Mouse (Mus musculus) ZHBTc4 (cell line): ENCODE results near the gene CN725425.

Experiments
- DNase-seq: peaks from one replicate; pipeline ENCODE4 v3.0.0-alpha.2; 2011; ENCODE audit warnings: low read depth, low spot score

The CN725425 gene

DNA sequence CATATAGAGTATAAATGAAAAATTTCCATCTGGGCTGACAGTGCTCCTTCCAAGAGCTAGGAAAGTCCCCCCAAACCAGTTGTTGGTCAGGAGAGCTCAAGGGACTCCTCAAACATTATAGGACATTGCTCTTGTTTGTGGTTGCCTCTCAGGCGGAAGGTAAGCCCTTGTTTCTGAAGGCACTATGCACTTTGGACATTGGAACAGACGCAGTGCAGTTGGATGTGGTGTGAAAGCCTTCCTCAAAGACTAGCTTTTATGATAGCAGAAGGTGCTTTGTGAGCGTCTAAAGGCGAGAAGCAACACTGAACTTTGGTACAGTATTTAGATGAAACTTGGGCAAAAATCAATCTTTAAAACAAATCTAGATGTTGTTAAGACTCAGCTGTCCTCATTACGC lies 7.2 kb downstream of the CN725425 start:
- no peak for DNase-seq

- no peak for DNase-seq
These were observed 38.0 kb downstream of the CN725425 start for GRCm38 (mm10) chr15:91237294-91237693.

GRCm38 (mm10) chr15:91240683-91241335 lies 41.5 kb downstream of the CN725425 start:
- no peak for DNase-seq

GRCm38 (mm10) chr15:91250815-91251214 lies 51.5 kb downstream of the CN725425 start:
- DNase-seq: no peak

DNA sequence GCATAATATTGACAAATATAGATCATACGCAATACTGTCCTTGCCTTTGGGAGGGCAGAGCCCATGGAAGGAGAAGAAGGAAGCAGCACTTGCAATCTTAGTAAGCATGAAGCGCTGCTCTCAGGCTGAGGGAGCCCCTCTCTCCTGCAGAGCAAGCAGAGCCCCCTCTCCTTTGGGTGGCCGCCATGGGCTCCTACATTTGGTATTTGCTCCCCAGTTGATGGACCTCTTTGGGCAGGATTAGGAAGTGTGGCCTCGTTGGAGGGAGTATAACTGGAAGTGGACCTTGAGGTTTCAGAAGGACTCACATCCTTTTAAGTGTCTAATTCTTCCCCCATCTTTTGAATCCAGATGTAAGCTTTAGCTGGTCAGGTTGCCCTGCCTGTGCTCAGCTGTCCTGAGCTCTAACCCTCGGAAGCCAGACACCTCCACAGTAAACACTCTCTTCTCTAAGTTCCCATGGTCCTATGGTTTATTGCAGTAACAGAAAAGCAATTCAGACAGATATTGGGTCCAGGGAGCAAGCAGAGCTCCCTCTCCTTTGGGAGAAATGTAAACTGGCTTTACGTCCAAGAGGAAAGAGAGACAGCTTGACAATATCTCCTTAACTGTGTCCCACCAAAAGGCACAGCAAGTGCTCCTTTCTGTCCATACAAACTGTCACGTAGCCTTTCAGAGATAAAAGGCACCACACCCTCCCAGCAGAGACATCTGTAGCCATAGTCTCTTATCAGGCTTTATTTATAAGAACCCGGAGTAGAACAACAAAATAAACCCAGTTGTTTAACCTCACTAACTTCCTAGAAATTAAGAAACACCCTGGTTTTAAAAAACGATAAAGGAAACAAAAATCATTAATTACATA lies 52.5 kb downstream of the CN725425 start:
- no peak for DNase-seq

DNA sequence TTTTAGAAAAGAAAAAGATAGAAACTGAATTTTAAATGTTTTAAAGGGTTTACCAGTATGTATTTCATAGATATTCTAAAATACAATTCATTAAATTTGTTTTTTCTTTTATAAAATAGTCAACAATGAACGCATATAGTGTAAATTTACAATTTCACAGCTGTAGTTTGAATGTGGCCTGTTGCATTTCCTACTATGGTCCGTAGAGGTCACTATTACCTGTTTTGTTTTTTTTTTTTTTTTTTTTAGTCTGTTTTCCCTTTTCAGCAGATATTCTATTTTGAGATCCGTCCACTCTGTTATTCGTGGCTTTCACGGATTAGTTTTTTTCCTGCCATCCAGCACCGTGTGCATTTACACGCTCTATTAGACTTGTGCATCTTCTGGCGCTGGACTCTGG lies 53.7 kb downstream of the CN725425 start:
- no peak for DNase-seq

DNA sequence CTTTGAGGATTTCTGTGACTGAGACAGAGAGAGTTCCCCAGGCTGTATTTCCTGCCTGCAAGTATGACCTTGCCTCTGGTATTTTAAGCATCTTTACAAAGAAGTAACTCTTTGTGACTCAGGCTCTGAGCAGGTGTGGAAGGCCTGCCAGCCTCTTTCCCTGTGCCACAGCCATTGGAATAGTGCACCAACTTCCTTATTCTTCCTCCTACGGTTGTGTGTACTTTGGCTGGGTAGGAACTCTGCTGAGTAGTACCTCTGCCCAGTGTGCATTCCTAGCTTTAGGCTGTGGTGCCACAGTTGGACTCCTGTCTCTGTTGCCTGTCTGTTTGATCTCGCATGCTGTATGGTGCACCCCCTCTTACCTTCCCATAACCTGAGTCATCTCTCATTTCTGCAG lies 56.0 kb downstream of the CN725425 start:
- no peak for DNase-seq

- no peak for DNase-seq
These were observed 57.8 kb downstream of the CN725425 start for GRCm38 (mm10) chr15:91257140-91257539.

GRCm38 (mm10) chr15:91260578-91260977 lies 61.3 kb downstream of the CN725425 start:
- no peak for DNase-seq

DNA sequence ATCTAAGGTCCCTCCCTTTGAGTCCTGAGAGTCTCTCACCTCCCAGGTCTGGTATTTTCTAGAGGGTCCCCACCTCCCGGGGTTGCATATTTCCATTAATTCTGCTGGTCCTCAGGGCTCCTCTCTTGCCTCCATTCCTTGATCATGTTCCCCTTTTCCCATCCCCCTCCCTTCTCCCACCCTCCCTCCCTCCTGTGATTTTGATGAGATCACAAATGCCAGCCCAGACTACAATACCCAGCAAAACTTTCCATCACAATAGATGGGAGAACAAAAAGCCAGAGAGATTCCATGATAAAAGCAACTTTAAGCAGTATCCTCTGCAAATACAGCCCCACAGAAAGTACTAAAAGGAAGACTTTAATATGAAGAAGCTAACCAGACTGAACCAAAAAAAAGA lies 64.6 kb downstream of the CN725425 start:
- peak; percentile 58 for DNase-seq

- no peak for DNase-seq
These were observed 69.2 kb downstream of the CN725425 start for GRCm38 (mm10) chr15:91268532-91268931.

GRCm38 (mm10) chr15:91275961-91276360 lies 76.7 kb downstream of the CN725425 start:
- DNase-seq: no peak

GRCm38 (mm10) chr15:91279571-91279970 lies 80.3 kb downstream of the CN725425 start:
- DNase-seq: no peak

DNA sequence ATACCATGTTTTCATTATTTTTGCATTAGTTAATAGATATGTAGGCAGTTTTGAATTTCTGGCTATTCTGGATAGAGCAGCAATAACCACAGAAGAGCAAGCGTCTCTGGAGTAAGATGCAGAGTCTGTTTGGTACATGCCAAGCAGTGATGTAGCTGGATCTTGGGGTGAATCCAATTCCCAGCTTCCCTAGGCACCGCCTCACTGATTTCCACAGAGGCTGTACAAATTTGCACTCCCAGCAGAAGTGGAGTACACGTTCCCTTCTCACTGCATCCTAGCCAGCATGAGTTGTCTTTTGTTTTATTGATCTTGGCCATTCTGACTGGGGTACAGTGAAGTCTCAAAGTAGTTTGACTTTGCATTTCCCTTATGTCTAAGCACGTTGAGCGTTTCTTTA lies 82.2 kb downstream of the CN725425 start:
- DNase-seq: no peak

GRCm38 (mm10) chr15:91282822-91283221 lies 83.5 kb downstream of the CN725425 start:
- DNase-seq: no peak

GRCm38 (mm10) chr15:91283418-91283817 lies 84.1 kb downstream of the CN725425 start:
- no peak for DNase-seq

DNA sequence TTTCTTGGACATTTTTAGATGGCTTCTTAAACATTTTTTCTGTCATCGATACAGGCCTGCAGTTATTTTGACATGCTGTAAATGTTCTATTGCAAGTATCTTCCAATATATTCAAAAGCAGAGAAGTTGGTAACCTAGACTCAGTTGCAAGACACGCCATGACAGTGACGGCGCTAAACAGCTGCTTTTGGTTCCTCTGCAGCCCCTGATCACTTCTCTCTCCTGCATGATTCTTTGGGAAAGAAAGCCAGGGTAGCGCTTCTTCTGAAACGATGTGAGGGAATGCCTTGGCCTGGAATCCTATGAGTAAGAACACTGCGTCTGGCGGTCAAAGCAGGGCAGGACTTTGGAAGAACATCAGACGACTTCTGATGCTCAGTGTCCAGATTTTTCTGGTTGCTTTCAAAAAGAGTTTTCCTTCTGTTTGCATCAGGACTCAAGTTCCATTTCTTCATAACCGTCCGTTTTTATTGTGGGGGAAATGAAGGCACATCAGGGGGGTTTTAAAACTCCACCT lies 100.1 kb downstream of the CN725425 start:
- no peak for DNase-seq

- peak; percentile 72 for DNase-seq
These were observed 102.1 kb downstream of the CN725425 start for GRCm38 (mm10) chr15:91301366-91301765.

GRCm38 (mm10) chr15:91304296-91304852 lies 105.1 kb downstream of the CN725425 start:
- peak; percentile 73 for DNase-seq
